Mouse (Mus musculus) cortical plate, adult 2 months (tissue): ENCODE measurements around the gene Cd59b.

Source experiments
- CTCF ChIP-seq: fragments of 200-500 bp; IDR thresholded peaks from 2 replicates; pipeline ENCODE4 v1.5.1; 2011; ENCODE audit warnings: mild to moderate bottlenecking, control low read depth, low read length; ENCODE audit not compliant: insufficient read depth; ENCODE audit errors: extremely low read depth
- POLR2A ChIP-seq: fragments of 200-500 bp; IDR thresholded peaks from 2 replicates; pipeline ENCODE4 v1.6.1; 2011; ENCODE audit warnings: mild to moderate bottlenecking, low read length, control low read depth; ENCODE audit not compliant: insufficient read depth; ENCODE audit errors: extremely low read depth

GRCm38 (mm10) chr2:104036316-104036715 is 33.3 kb upstream of the Cd59b start:
- no peak for TF ChIP-seq POLR2A
- no peak for TF ChIP-seq CTCF
